ENCODE assay signal across 16 mouse cellular contexts in the genomic region with DNA sequence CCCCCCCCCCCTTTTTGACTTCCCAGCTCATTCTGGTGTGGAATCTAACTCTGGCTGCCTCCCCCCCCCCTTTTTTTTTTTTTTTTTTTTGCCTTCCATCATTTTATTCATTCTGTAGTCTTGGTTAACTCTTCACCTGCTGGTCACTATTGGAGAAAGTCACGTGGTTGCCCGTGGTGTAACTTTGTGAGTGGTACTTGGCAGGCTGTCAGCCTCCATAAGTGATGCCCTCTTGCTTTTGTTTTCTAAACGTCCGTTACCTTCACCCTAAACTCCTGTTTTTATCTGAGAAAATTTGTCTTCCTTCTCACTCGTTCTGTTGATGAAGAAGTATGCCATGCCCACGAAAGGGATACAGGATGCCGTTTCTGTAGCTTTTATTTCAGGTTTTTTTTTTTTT. TPM values are rescaled to one million over a fixed set of nuclear protein-coding genes. Genes with fewer than 3 reads are reported as not detected.
A peak's percentile ranks its signal among the peaks of the same experiment; 100 is the strongest.
DNase-seq lines count a peak whose midpoint lies in the region; ATAC-seq lines count a peak whose summit lies in the region.
"Had no signal": no experiment of that assay in that cellular context is flagged by ENCODE, and none has a peak within 500 bp of the region (broad histone marks: within the 10 kb centered on the region; RNA-seq: fewer than 3 reads in every experiment).

No protein-coding gene starts in this region.

- H3K9ac ChIP-seq in heart, embryonic 11.5 days (ENCODE audit: low read depth, low read length) = no peak overlapping the region
- no peak overlapping the region for H3K9ac ChIP-seq in lung, embryonic 15.5 days
- no peak overlapping the region for H3K9ac ChIP-seq in embryonic facial prominence, embryonic 12.5 days
- no peak overlapping the region for H3K9ac ChIP-seq in liver, embryonic 15.5 days

- H3K4me3 ChIP-seq in heart, embryonic 11.5 days (ENCODE audit: low read depth, low read length) = no peak overlapping the region
- no peak overlapping the region for H3K4me3 ChIP-seq in lung, embryonic 15.5 days
- H3K4me3 ChIP-seq in embryonic facial prominence, embryonic 12.5 days = no peak overlapping the region
- peak overlapping the region; percentile 84; the same call in 1 of the 2 replicates for H3K4me3 ChIP-seq in liver, embryonic 15.5 days (replicated peaks)

- H3K27ac ChIP-seq in heart, embryonic 11.5 days (ENCODE audit: low read depth, low read length) = no peak overlapping the region
- no peak overlapping the region for H3K27ac ChIP-seq in lung, embryonic 15.5 days
- H3K27ac ChIP-seq in embryonic facial prominence, embryonic 12.5 days = no peak overlapping the region
- no peak overlapping the region for H3K27ac ChIP-seq in liver, embryonic 15.5 days (replicated peaks)
- H3K27ac ChIP-seq: macrophage had no signal

- H3K27me3 ChIP-seq in heart, embryonic 11.5 days (ENCODE audit: control insufficient read depth, insufficient read depth, low read length) = no peaks in the 10 kb centered on the region
- H3K27me3 ChIP-seq in lung, embryonic 15.5 days = no peaks in the 10 kb centered on the region
- H3K27me3 ChIP-seq in embryonic facial prominence, embryonic 12.5 days = no peaks in the 10 kb centered on the region
- H3K27me3 ChIP-seq in liver, embryonic 15.5 days = no peaks in the 10 kb centered on the region

- no peaks in the 10 kb centered on the region for H3K9me3 ChIP-seq in heart, embryonic 11.5 days (replicated peaks; ENCODE audit: control insufficient read depth, low read length)
- no peaks in the 10 kb centered on the region for H3K9me3 ChIP-seq in lung, embryonic 15.5 days
- no peaks in the 10 kb centered on the region for H3K9me3 ChIP-seq in embryonic facial prominence, embryonic 12.5 days
- H3K9me3 ChIP-seq in liver, embryonic 15.5 days (replicated peaks) = no peaks in the 10 kb centered on the region

- no peaks in the 10 kb centered on the region for H3K36me3 ChIP-seq in heart, embryonic 11.5 days (ENCODE audit: control insufficient read depth, insufficient read depth, low read length)
- no peaks in the 10 kb centered on the region for H3K36me3 ChIP-seq in lung, embryonic 15.5 days
- peaks cover 11% of the 10 kb centered on the region; the same call in 1 of the 2 replicates for H3K36me3 ChIP-seq in embryonic facial prominence, embryonic 12.5 days
- peaks cover 8% of the 10 kb centered on the region for H3K36me3 ChIP-seq in liver, embryonic 15.5 days (replicated peaks)

- no peak overlapping the region for H3K4me2 ChIP-seq in heart, embryonic 11.5 days
- H3K4me2 ChIP-seq in lung, embryonic 15.5 days = peak overlapping the region; percentile 69; the same call in 1 of the 2 replicates
- peak overlapping the region; percentile 71 for H3K4me2 ChIP-seq in embryonic facial prominence, embryonic 12.5 days (replicated peaks)
- H3K4me2 ChIP-seq in liver, embryonic 15.5 days = peak overlapping the region; percentile 74

- peaks cover 8% of the 10 kb centered on the region for H3K4me1 ChIP-seq in heart, embryonic 11.5 days (ENCODE audit: control insufficient read depth, insufficient read depth, low read length)
- H3K4me1 ChIP-seq in lung, embryonic 15.5 days = peaks cover 16% of the 10 kb centered on the region
- peaks cover 12% of the 10 kb centered on the region for H3K4me1 ChIP-seq in embryonic facial prominence, embryonic 12.5 days
- H3K4me1 ChIP-seq in liver, embryonic 15.5 days (replicated peaks) = peaks cover 24% of the 10 kb centered on the region

- 87% methylated on average over 7 of the region's 7 CpGs for WGBS in heart, embryonic 11.5 days (ENCODE audit: insufficient replicate concordance)
- WGBS in lung, embryonic 15.5 days = 82% methylated on average over 7 of the region's 7 CpGs
- 88% methylated on average over 7 of the region's 7 CpGs for WGBS in embryonic facial prominence, embryonic 12.5 days
- 80% methylated on average over 7 of the region's 7 CpGs for WGBS in liver, embryonic 15.5 days (ENCODE audit: insufficient replicate concordance)

- DNase-seq in heart, adult 11 months = peak; percentile 54
- no peak for DNase-seq in lung, postnatal 4 days
- no peak for DNase-seq in layer of hippocampus, adult 11-12 months (ENCODE audit: low spot score)
- DNase-seq in cerebellum, postnatal 10 days = no peak
- DNase-seq: adrenal gland, postnatal 25 days; cerebellum, adult 9-11 months; kidney, adult 2 months; left cerebral cortex, postnatal 4 days; right cerebral cortex, postnatal 25 days had no signal

- ATAC-seq in heart, embryonic 11.5 days (replicated peaks; ENCODE audit: insufficient number of reproducible peaks, low FRiP score, low TSS enrichment) = no peak
- no peak for ATAC-seq in lung, embryonic 15.5 days (ENCODE audit: borderline replicate concordance, extremely low read depth, low FRiP score, low TSS enrichment)
- ATAC-seq in embryonic facial prominence, embryonic 12.5 days (ENCODE audit: insufficient number of reproducible peaks, insufficient read depth, low FRiP score, low TSS enrichment) = no peak
- ATAC-seq in liver, embryonic 15.5 days (ENCODE audit: insufficient read depth) = no peak
- ATAC-seq: hindbrain, embryonic 16.5 days; midbrain, embryonic 16.5 days had no signal

RNA-seq across cellular contexts. Expression of gene Clcc1, which starts 1.8 kb away (rescaled TPM):
- polyA plus RNA-seq in heart, embryonic 11.5 days (2014; fragmentation: Nextera tagmentation; extraction: Ambion mirVana) = 50.0 and 50.1 TPM in 2 replicates
- 87.4 and 90.2 TPM in 2 replicates for polyA plus RNA-seq in lung, embryonic 15.5 days (2015; fragmentation: Nextera tagmentation; extraction: Ambion mirVana)
- 74.8 and 77.2 TPM in 2 replicates for polyA plus RNA-seq in embryonic facial prominence, embryonic 12.5 days (2016; fragmentation: Nextera tagmentation; extraction: Ambion mirVana)
- 33.1 and 42.0 TPM in 2 replicates for polyA plus RNA-seq in liver, embryonic 15.5 days (2015; fragmentation: Nextera tagmentation; extraction: Ambion mirVana)
